Mouse (Mus musculus) liver, embryonic 14.5 days (tissue): Measurements from ENCODE around the gene Stxbp6.

ENCODE experiments used
- CTCF ChIP-seq: IDR thresholded peaks from 2 replicates; pipeline ENCODE4 v1.5.1; 2016; ENCODE audit warnings: antibody characterized with exemption, low read depth, control low read depth
- EP300 ChIP-seq: IDR thresholded peaks from 2 replicates; pipeline ENCODE4 v1.6.1; 2016; ENCODE audit warnings: antibody characterized with exemption, low read depth

DNA sequence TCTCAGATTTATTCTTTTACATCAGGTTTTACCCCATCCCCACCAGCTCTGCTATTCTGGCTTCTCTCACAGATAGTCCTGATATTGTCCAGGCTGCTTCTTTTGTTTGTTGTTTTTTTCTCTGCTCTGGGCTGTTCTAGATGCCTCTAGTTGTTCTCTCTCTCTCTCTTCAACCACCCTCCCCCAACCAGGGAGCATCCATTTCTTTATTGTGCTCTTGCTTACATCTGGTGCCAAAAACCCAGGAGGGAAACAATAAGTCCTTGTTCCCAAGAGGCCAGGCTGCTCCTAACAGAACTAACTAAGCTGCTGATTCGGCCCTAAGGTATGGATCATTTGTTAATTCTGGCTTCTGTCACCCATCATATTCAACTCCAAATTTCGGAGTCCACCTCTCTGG lies 19.2 kb upstream of the Stxbp6 start:
- TF ChIP-seq CTCF, result no peak
- no peak for TF ChIP-seq EP300
